Mouse (Mus musculus): Measurements from ENCODE around the gene Lrmda. TPM values are rescaled to one million over a fixed set of nuclear protein-coding genes. Genes with fewer than 3 reads are reported as not detected.

The Lrmda gene
- polyA plus RNA-seq, 1 experiment: not detected

GRCm38 (mm10) chr14:22168077-22168794 lies 148.7 kb downstream of the Lrmda start:
- TF ChIP-seq POLR2A (IDR thresholded peaks at IDR 0.05; ENCODE audit: low read depth, low read length) (no peak), CTCF (IDR thresholded peaks at IDR 0.05; ENCODE audit: borderline replicate concordance, insufficient read depth, low read length) (no peak)
- H3K4me3 ChIP-seq (ENCODE audit: insufficient read depth, low read length): no peak overlapping the region

GRCm38 (mm10) chr14:22168795-22169568 lies 149.5 kb downstream of the Lrmda start:
- H3K4me3 ChIP-seq (ENCODE audit: insufficient read depth, low read length): no peak overlapping the region
- H3K4me1 ChIP-seq (ENCODE audit: control insufficient read depth, insufficient read depth, low read length): peaks cover 6% of the 10 kb centered on the region
- no peak for TF ChIP-seq POLR2A (IDR thresholded peaks at IDR 0.05; ENCODE audit: low read depth, low read length)
- no peak for TF ChIP-seq CTCF (IDR thresholded peaks at IDR 0.05; ENCODE audit: borderline replicate concordance, insufficient read depth, low read length)
- H3K27ac ChIP-seq (ENCODE audit: insufficient read depth, low read length): peak overlapping the region; percentile 58; the same call in 1 of the 2 replicates

More at GRCm38 (mm10) chr14:22168077-22168794, 148.7 kb downstream of the Lrmda start:
- H3K27ac ChIP-seq (ENCODE audit: insufficient read depth, low read length): peak overlapping the region; percentile 58; the same call in 1 of the 2 replicates
- H3K4me1 ChIP-seq (ENCODE audit: control insufficient read depth, insufficient read depth, low read length): peaks cover 6% of the 10 kb centered on the region

DNA sequence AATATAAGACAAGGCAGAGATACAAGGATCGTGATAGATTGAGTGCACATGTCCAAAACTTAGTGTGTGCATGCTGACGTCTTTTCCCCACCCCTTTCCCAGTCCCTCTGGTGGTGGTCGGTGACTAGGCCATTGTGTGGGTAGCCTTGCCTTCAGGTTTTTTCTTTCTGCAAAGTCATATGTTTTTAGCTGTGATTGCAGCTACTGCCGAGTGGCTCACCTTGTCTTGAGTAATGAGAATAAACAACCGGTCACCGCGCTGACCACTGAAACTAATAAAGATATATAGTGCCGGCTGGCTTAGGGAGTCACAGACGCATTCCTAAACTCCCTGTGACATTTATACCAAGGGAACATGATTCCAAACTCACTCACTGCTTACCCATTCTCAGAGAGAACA lies 155.2 kb downstream of the Lrmda start:
- TF ChIP-seq CTCF (IDR thresholded peaks at IDR 0.05; ENCODE audit: borderline replicate concordance, insufficient read depth, low read length) (no peak), POLR2A (IDR thresholded peaks at IDR 0.05; ENCODE audit: low read depth, low read length) (no peak)
- no peak overlapping the region for H3K27ac ChIP-seq (ENCODE audit: insufficient read depth, low read length)
- no peak overlapping the region for H3K4me3 ChIP-seq (ENCODE audit: insufficient read depth, low read length)
- H3K4me1 ChIP-seq (ENCODE audit: control insufficient read depth, insufficient read depth, low read length): peaks cover 4% of the 10 kb centered on the region; the same call in 1 of the 2 replicates

DNA sequence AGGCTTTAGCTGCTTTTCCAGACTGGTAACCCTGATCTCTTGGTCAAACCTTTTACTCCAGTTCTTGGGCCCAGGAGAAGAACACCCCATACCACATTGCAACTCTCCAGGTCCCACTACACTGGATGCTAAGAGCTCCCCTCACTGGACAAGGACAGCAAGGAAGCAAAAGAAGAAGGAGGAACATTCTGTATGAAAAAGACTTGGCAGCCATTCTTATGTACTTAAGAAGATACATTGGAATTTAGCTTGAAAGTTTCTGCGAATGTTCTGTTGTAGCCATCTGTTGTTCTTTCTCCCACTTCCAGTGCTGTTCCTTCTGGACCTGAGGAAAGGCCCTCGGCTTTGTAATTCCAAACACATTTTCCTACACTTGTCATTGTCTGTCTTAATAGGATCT lies 160.2 kb downstream of the Lrmda start:
- TF ChIP-seq POLR2A (IDR thresholded peaks at IDR 0.05; ENCODE audit: low read depth, low read length): no peak
- no peak for TF ChIP-seq CTCF (IDR thresholded peaks at IDR 0.05; ENCODE audit: borderline replicate concordance, insufficient read depth, low read length)

GRCm38 (mm10) chr14:22181508-22181907 lies 162.0 kb downstream of the Lrmda start:
- Histone ChIP-seq H3K27ac (ENCODE audit: insufficient read depth, low read length) (no peak overlapping the region), H3K4me1 (ENCODE audit: control insufficient read depth, insufficient read depth, low read length) (no peaks in the 10 kb centered on the region), H3K4me3 (ENCODE audit: insufficient read depth, low read length) (no peak overlapping the region)
- TF ChIP-seq CTCF (IDR thresholded peaks at IDR 0.05; ENCODE audit: borderline replicate concordance, insufficient read depth, low read length): no peak
- no peak for TF ChIP-seq POLR2A (IDR thresholded peaks at IDR 0.05; ENCODE audit: low read depth, low read length)

More for the DNA sequence above, 160.2 kb downstream of the Lrmda start:
- no peak overlapping the region for H3K27ac ChIP-seq (ENCODE audit: insufficient read depth, low read length)
- H3K4me1 ChIP-seq (ENCODE audit: control insufficient read depth, insufficient read depth, low read length): no peaks in the 10 kb centered on the region
- H3K4me3 ChIP-seq (ENCODE audit: insufficient read depth, low read length): no peak overlapping the region

- Histone ChIP-seq H3K4me1 (ENCODE audit: control insufficient read depth, insufficient read depth, low read length) (no peaks in the 10 kb centered on the region), H3K27ac (ENCODE audit: insufficient read depth, low read length) (no peak overlapping the region), H3K4me3 (ENCODE audit: insufficient read depth, low read length) (no peak overlapping the region)
- TF ChIP-seq CTCF (IDR thresholded peaks at IDR 0.05; ENCODE audit: borderline replicate concordance, insufficient read depth, low read length) (no peak), POLR2A (IDR thresholded peaks at IDR 0.05; ENCODE audit: low read depth, low read length) (no peak)
Observed at GRCm38 (mm10) chr14:22183195-22183594, 163.7 kb downstream of the Lrmda start.

GRCm38 (mm10) chr14:22185452-22185851 lies 165.9 kb downstream of the Lrmda start:
- no peaks in the 10 kb centered on the region for H3K4me1 ChIP-seq (ENCODE audit: control insufficient read depth, insufficient read depth, low read length)
- H3K4me3 ChIP-seq (ENCODE audit: insufficient read depth, low read length): no peak overlapping the region
- TF ChIP-seq CTCF (IDR thresholded peaks at IDR 0.05; ENCODE audit: borderline replicate concordance, insufficient read depth, low read length) (no peak), POLR2A (IDR thresholded peaks at IDR 0.05; ENCODE audit: low read depth, low read length) (no peak)
- H3K27ac ChIP-seq (ENCODE audit: insufficient read depth, low read length): no peak overlapping the region

DNA sequence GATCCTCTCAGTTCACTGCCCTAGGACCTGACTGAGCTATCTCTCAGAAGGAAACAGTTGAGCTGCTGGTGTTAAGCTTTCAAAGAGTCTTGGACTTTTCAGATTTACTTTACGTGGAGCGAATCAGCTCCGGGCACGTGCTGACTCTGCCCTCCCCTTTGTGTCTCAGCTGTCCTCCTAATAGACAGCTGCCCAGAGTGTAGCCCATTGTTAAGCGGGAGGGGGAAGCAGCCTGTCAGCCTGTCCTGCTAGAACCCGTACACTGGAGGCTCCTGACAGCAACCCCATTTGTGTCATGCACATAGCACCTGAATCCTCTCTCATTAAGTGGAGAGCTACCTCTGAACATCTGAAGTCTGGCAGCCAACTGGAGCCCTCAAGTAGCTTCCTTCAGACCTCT lies 170.6 kb downstream of the Lrmda start:
- no peak overlapping the region for H3K4me3 ChIP-seq (ENCODE audit: insufficient read depth, low read length)
- TF ChIP-seq CTCF (IDR thresholded peaks at IDR 0.05; ENCODE audit: borderline replicate concordance, insufficient read depth, low read length) (no peak), POLR2A (IDR thresholded peaks at IDR 0.05; ENCODE audit: low read depth, low read length) (no peak)
- H3K4me1 ChIP-seq (ENCODE audit: control insufficient read depth, insufficient read depth, low read length): no peaks in the 10 kb centered on the region
- no peak overlapping the region for H3K27ac ChIP-seq (ENCODE audit: insufficient read depth, low read length)

DNA sequence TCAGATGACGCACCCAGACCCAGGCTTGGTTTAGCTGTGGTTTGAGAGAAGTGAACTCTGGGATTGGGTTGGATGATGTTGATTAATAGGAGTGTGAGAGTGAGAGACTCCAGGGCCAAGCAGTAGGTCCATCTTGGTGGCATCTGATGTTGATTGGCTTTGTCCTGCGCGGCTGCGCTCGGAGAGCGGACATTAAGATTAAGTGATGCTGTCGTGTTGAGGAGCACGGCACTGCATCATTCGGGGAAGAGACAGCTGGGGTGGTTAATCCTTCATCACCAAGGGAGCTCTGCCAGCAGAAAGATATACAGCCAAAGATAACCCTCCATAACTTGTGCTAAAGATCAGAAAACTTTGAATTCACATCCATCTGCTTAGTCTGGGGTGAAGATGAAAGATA lies 172.7 kb downstream of the Lrmda start:
- no peaks in the 10 kb centered on the region for H3K4me1 ChIP-seq (ENCODE audit: control insufficient read depth, insufficient read depth, low read length)
- TF ChIP-seq POLR2A (IDR thresholded peaks at IDR 0.05; ENCODE audit: low read depth, low read length): no peak
- no peak overlapping the region for H3K27ac ChIP-seq (ENCODE audit: insufficient read depth, low read length)
- no peak overlapping the region for H3K4me3 ChIP-seq (ENCODE audit: insufficient read depth, low read length)

DNA sequence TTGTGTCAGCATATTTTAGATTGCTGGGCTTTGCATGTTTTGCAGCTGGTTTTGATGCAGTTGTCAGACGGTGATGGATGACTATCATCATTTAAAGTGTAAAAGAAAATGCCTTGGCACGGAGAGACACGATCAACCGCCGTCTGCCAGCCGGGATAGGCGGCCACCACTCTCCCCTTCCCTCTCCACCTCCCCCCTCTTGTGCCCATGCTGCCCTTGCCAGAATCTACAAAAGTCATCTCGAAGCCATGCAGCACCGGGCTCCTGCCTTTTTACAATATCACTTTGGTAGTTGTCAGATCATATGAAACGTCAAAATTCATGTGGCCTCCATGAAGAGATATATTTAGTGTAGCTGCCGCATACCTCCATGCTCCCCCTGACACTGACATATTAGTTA lies 178.5 kb downstream of the Lrmda start:
- Histone ChIP-seq H3K4me1 (ENCODE audit: control insufficient read depth, insufficient read depth, low read length) (no peaks in the 10 kb centered on the region), H3K4me3 (ENCODE audit: insufficient read depth, low read length) (no peak overlapping the region), H3K27ac (ENCODE audit: insufficient read depth, low read length) (no peak overlapping the region)
- TF ChIP-seq POLR2A (IDR thresholded peaks at IDR 0.05; ENCODE audit: low read depth, low read length): no peak
- no peak for TF ChIP-seq CTCF (IDR thresholded peaks at IDR 0.05; ENCODE audit: borderline replicate concordance, insufficient read depth, low read length)
